25 mouse cellular contexts compared by ENCODE assay signal in genomic region chr16:31059730-31060129, GRCm38 (mm10). TPM values are rescaled to one million over a fixed set of nuclear protein-coding genes. Genes with fewer than 3 reads are reported as not detected.
A peak's percentile ranks its signal among the peaks of the same experiment; 100 is the strongest.
DNase-seq lines count a peak whose midpoint lies in the region; ATAC-seq lines count a peak whose summit lies in the region.
"Had no signal": no experiment of that assay in that cellular context is flagged by ENCODE, and none has a peak within 500 bp of the region (broad histone marks: within the 10 kb centered on the region; RNA-seq: fewer than 3 reads in every experiment).

No protein-coding gene starts in this region.

- H3K4me3 ChIP-seq in forebrain, embryonic 10.5 days, result no peak overlapping the region
- H3K4me3 ChIP-seq in forebrain, embryonic 13.5 days, result no peak overlapping the region
- no peak overlapping the region for H3K4me3 ChIP-seq in kidney, embryonic 16.5 days (ENCODE audit: low read length)
- no peak overlapping the region for H3K4me3 ChIP-seq in neural tube, embryonic 14.5 days (ENCODE audit: low read depth, low read length)
- H3K4me3 ChIP-seq: embryonic facial prominence, embryonic 10.5 days; embryonic facial prominence, embryonic 12.5 days; forebrain, embryonic 12.5 days; forebrain, embryonic 15.5 days had no signal

- no peaks in the 10 kb centered on the region for H3K9me3 ChIP-seq in forebrain, embryonic 10.5 days
- H3K9me3 ChIP-seq in forebrain, embryonic 13.5 days (replicated peaks), result no peaks in the 10 kb centered on the region
- no peaks in the 10 kb centered on the region for H3K9me3 ChIP-seq in kidney, embryonic 16.5 days (ENCODE audit: low read length)
- H3K9me3 ChIP-seq in neural tube, embryonic 14.5 days (ENCODE audit: control insufficient read depth, low read length), result no peaks in the 10 kb centered on the region
- H3K9me3 ChIP-seq: embryonic facial prominence, embryonic 10.5 days; embryonic facial prominence, embryonic 12.5 days; forebrain, embryonic 12.5 days; forebrain, embryonic 15.5 days; G1E had no signal

- H3K4me1 ChIP-seq in forebrain, embryonic 10.5 days, result peaks cover 36% of the 10 kb centered on the region
- H3K4me1 ChIP-seq in forebrain, embryonic 13.5 days, result peaks cover 9% of the 10 kb centered on the region
- peaks cover 19% of the 10 kb centered on the region; the same call in 1 of the 2 replicates for H3K4me1 ChIP-seq in kidney, embryonic 16.5 days (ENCODE audit: insufficient read depth, low read length)
- 0 out of 2 replicates have a peak, but pooled peaks cover 6% of the 10 kb centered on the region for H3K4me1 ChIP-seq in neural tube, embryonic 14.5 days (ENCODE audit: control insufficient read depth, insufficient read depth, low read length)
- H3K4me1 ChIP-seq: forebrain, embryonic 15.5 days had no signal

- 80% methylated on average over 4 of the region's 4 CpGs for WGBS in forebrain, embryonic 10.5 days
- 78% methylated on average over 4 of the region's 4 CpGs for WGBS in forebrain, embryonic 13.5 days
- WGBS in kidney, embryonic 16.5 days, result 72% methylated on average over 4 of the region's 4 CpGs
- WGBS in neural tube, embryonic 14.5 days, result 87% methylated on average over 4 of the region's 4 CpGs

- H3K9ac ChIP-seq in forebrain, embryonic 13.5 days, result no peak overlapping the region
- H3K9ac ChIP-seq in kidney, embryonic 16.5 days (replicated peaks; ENCODE audit: low read length), result 0 out of 2 replicates have a peak overlapping the region, but pooled peaks have one; percentile 26
- no peak overlapping the region for H3K9ac ChIP-seq in neural tube, embryonic 14.5 days (replicated peaks; ENCODE audit: low read depth, low read length)
- H3K9ac ChIP-seq: embryonic facial prominence, embryonic 12.5 days; forebrain, embryonic 12.5 days; forebrain, embryonic 15.5 days; forebrain, postnatal 0 days had no signal

- DNase-seq in forebrain, embryonic 10.5 days (ENCODE audit: extremely low spot score, low spot score), result no peak
- no peak for DNase-seq in kidney, adult 11 months
- no peak for DNase-seq in neural tube, embryonic 10.5 days (ENCODE audit: extremely low spot score, low spot score)
- DNase-seq: adrenal gland, adult 8-10 months; adrenal gland, postnatal 14 days; adrenal gland, postnatal 36 days; B cell, adult 2 months; cerebellum, adult 11-12 months; cerebellum, adult 2 months; cerebellum, adult 9-10 months; cerebellum, postnatal 10 days; cerebellum, postnatal 25 days; forebrain, postnatal 0 days had no signal

- peak overlapping the region; percentile 44; the same call in 1 of the 2 replicates for H3K27ac ChIP-seq in forebrain, embryonic 10.5 days
- no peak overlapping the region for H3K27ac ChIP-seq in forebrain, embryonic 13.5 days
- no peak overlapping the region for H3K27ac ChIP-seq in kidney, embryonic 16.5 days (ENCODE audit: low read length)
- H3K27ac ChIP-seq in neural tube, embryonic 14.5 days (ENCODE audit: low read depth, low read length), result 0 out of 2 replicates have a peak overlapping the region, but pooled peaks have one; percentile 34
- H3K27ac ChIP-seq: embryonic facial prominence, embryonic 12.5 days; forebrain, embryonic 12.5 days; forebrain, embryonic 15.5 days had no signal

- no peak overlapping the region for H3K4me2 ChIP-seq in forebrain, embryonic 13.5 days
- H3K4me2 ChIP-seq in kidney, embryonic 16.5 days (replicated peaks; ENCODE audit: low read depth, low read length), result no peak overlapping the region
- no peak overlapping the region for H3K4me2 ChIP-seq in neural tube, embryonic 14.5 days (ENCODE audit: low read depth, low read length)
- H3K4me2 ChIP-seq: embryonic facial prominence, embryonic 12.5 days; forebrain, embryonic 12.5 days; forebrain, embryonic 15.5 days had no signal

- no peaks in the 10 kb centered on the region for H3K36me3 ChIP-seq in forebrain, embryonic 10.5 days (replicated peaks)
- no peaks in the 10 kb centered on the region for H3K36me3 ChIP-seq in forebrain, embryonic 13.5 days (ENCODE audit: poor library complexity, severe bottlenecking)
- no peaks in the 10 kb centered on the region for H3K36me3 ChIP-seq in kidney, embryonic 16.5 days (ENCODE audit: insufficient read depth, low read length)
- no peaks in the 10 kb centered on the region for H3K36me3 ChIP-seq in neural tube, embryonic 14.5 days (ENCODE audit: control insufficient read depth, insufficient read depth, low read length)
- H3K36me3 ChIP-seq: embryonic facial prominence, embryonic 10.5 days; embryonic facial prominence, embryonic 12.5 days; forebrain, embryonic 12.5 days; forebrain, embryonic 15.5 days had no signal

- no peaks in the 10 kb centered on the region for H3K27me3 ChIP-seq in forebrain, embryonic 10.5 days (ENCODE audit: poor library complexity, severe bottlenecking)
- no peaks in the 10 kb centered on the region for H3K27me3 ChIP-seq in forebrain, embryonic 13.5 days
- H3K27me3 ChIP-seq in kidney, embryonic 16.5 days (ENCODE audit: insufficient read depth, low read length), result no peaks in the 10 kb centered on the region
- no peaks in the 10 kb centered on the region for H3K27me3 ChIP-seq in neural tube, embryonic 14.5 days (ENCODE audit: control insufficient read depth, insufficient read depth, low read length)
- H3K27me3 ChIP-seq: CH12.LX; embryonic facial prominence, embryonic 12.5 days; forebrain, embryonic 12.5 days; forebrain, embryonic 15.5 days; Patski had no signal

- ATAC-seq in forebrain, embryonic 13.5 days, result no peak
- ATAC-seq in kidney, embryonic 16.5 days (ENCODE audit: low FRiP score, low TSS enrichment), result no peak
- no peak for ATAC-seq in neural tube, embryonic 14.5 days (ENCODE audit: low read depth)
- ATAC-seq: activated CD4-positive, CD25-positive, alpha-beta regulatory T cell, adult 4 months; CD4-positive, CD25-positive, alpha-beta regulatory T cell, adult 4 months; forebrain, embryonic 15.5 days; forebrain, postnatal 0 days; Patski had no signal

RNA-seq across cellular contexts. Expression of gene Xxylt1, which starts 21.5 kb away (rescaled TPM):
- 13.9 and 14.4 TPM in 2 replicates for polyA plus RNA-seq in forebrain, embryonic 10.5 days (2016; fragmentation: Nextera tagmentation; extraction: Ambion mirVana)
- 7.3 and 7.5 TPM in 2 replicates for polyA plus RNA-seq in forebrain, embryonic 13.5 days (2015; fragmentation: Nextera tagmentation; extraction: Ambion mirVana)
- polyA plus RNA-seq in kidney, embryonic 16.5 days (2015; fragmentation: Nextera tagmentation; extraction: Ambion mirVana), result 12.0 and 18.8 TPM in 2 replicates
- 17.3 and 21.1 TPM in 2 replicates for polyA plus RNA-seq in neural tube, embryonic 14.5 days (2014; fragmentation: Nextera tagmentation; extraction: Ambion mirVana)

Comparison
In these comparisons a context has a peak if more than half of its experiments do, and no peak if none do; other contexts are left out.
1. H3K27ac ChIP-seq: peak in forebrain, embryonic 10.5 days (single experiment) and neural tube, embryonic 14.5 days (single experiment); none in forebrain, embryonic 13.5 days (single experiment) and kidney, embryonic 16.5 days (single experiment).